Mouse (Mus musculus): ENCODE measurements around the gene Sort1.

- TF ChIP-seq CTCF (IDR thresholded peaks at IDR 0.05; ENCODE audit: borderline replicate concordance, insufficient read depth, low read length) (no peak), POLR2A (IDR thresholded peaks at IDR 0.05; ENCODE audit: low read depth, low read length) (no peak)
These were observed 27.8 kb downstream of the Sort1 start for GRCm38 (mm10) chr3:108311688-108312087.

All from embryonic fibroblast, embryonic 13.5 days (primary cell).